Mouse (Mus musculus) G1E (cell line): Measurements from ENCODE around the gene Ccdc122.

Experiments
- CTCF ChIP-seq: IDR thresholded peaks from 2 replicates; pipeline ENCODE4 v1.5.1; 2012; ENCODE audit warnings: low read depth, low read length, inconsistent platforms, mixed read lengths
- POLR2AphosphoS5 ChIP-seq: IDR thresholded peaks from 2 replicates; pipeline ENCODE4 v1.6.1; 2012; ENCODE audit warnings: low read depth, low read length, inconsistent platforms; ENCODE audit not compliant: insufficient replicate concordance

GRCm38 (mm10) chr14:77004740-77005139 is 31.8 kb upstream of the Ccdc122 start:
- TF ChIP-seq CTCF: no peak
- TF ChIP-seq POLR2AphosphoS5: no peak
